Mouse (Mus musculus): ENCODE data around the gene Ccnd3.

- no peak for TF ChIP-seq CTCF (IDR thresholded peaks at IDR 0.05; ENCODE audit: borderline replicate concordance, control insufficient read depth, extremely low read depth, insufficient read depth, low read length, poor library complexity)
- TF ChIP-seq POLR2A (IDR thresholded peaks at IDR 0.05; ENCODE audit: control insufficient read depth, extremely low read depth, insufficient read depth, low read length, poor library complexity): no peak
Observed at GRCm38 (mm10) chr17:47506697-47507096, 1.8 kb downstream of the Ccnd3 start.

All from thymus, adult 2 months (tissue).